Mouse (Mus musculus) liver, embryonic 16.5 days (tissue): Measurements from ENCODE around the gene Ttll5. TPM values are rescaled to one million over a fixed set of nuclear protein-coding genes. Genes with fewer than 3 reads are reported as not detected.

ENCODE experiments used
- ATAC-seq: fragments of 200-750 bp; cut with Nextera tagmentation; 2 replicates; pipeline ENCODE4 v1.8.0; 2017; ENCODE audit warnings: low read depth, mild to moderate bottlenecking, moderate number of reproducible peaks, moderate library complexity
- H3K27ac ChIP-seq: fragments of 300-500 bp; sonication (generic); 2 replicates; pipeline ENCODE4 v1.5.1; 2014; ENCODE audit warnings: mild to moderate bottlenecking, low read length
- H3K27me3 ChIP-seq: fragments of 300-500 bp; sonication (generic); 2 replicates; pipeline ENCODE4 v1.6.1; 2014; ENCODE audit warnings: low read depth, low read length, mixed read lengths; ENCODE audit not compliant: control insufficient read depth, insufficient read depth
- H3K36me3 ChIP-seq: fragments of 300-500 bp; sonication (generic); 2 replicates; pipeline ENCODE4 v1.6.1; 2014; ENCODE audit warnings: mild to moderate bottlenecking; ENCODE audit not compliant: control insufficient read depth, insufficient read depth
- H3K4me1 ChIP-seq: fragments of 300-500 bp; sonication (generic); 2 replicates; pipeline ENCODE4 v1.6.1; 2014; ENCODE audit warnings: low read depth, low read length, mixed read lengths; ENCODE audit not compliant: control insufficient read depth
- H3K4me2 ChIP-seq: fragments of 300-500 bp; sonication (generic); 2 replicates; pipeline ENCODE4 v1.6.1; 2014; ENCODE audit warnings: low read depth, low read length, mixed read lengths
- H3K4me3 ChIP-seq: fragments of 300-500 bp; sonication (generic); 2 replicates; pipeline ENCODE4 v1.5.1; 2014; ENCODE audit warnings: low read depth, mild to moderate bottlenecking, low read length
- H3K9ac ChIP-seq: fragments of 300-500 bp; sonication (generic); 2 replicates; pipeline ENCODE4 v1.6.1; 2014; ENCODE audit warnings: low read depth, low read length
- H3K9me3 ChIP-seq: fragments of 300-500 bp; sonication (generic); replicated peaks from 2 replicates; pipeline ENCODE4 v1.6.1; 2016; ENCODE audit warnings: low read length; ENCODE audit not compliant: control insufficient read depth
- WGBS: fragments of 180-500 bp; shearing (Covaris S2); extraction: QIAGEN DNeasy Blood & Tissue Kit; methylation state at CpG from one replicate; pipeline ENCODE4 v1.1.7; 2014; ENCODE audit not compliant: insufficient replicate concordance; 5-methylcytosine and 5-hydroxymethylcytosine counted together
- polyA plus RNA-seq: library from polyadenylated mRNA; unstranded; fragments of >200 nt; fragmentation: Nextera tagmentation; extraction: Ambion mirVana; gene quantifications from 2 replicates; pipeline ENCODE4 v1.2.1, GENCODE M21; 2015

The Ttll5 gene
- polyA plus RNA-seq, 1 experiment from 2014 or later = 6.0 TPM

GRCm38 (mm10) chr12:86095806-86096205 is 271.3 kb downstream of the Ttll5 start:
- Histone ChIP-seq H3K9me3 (no peaks in the 10 kb centered on the region), H3K4me1 (no peaks in the 10 kb centered on the region), H3K4me3 (no peak overlapping the region), H3K36me3 (no peaks in the 10 kb centered on the region), H3K4me2 (no peak overlapping the region), H3K27ac (no peak overlapping the region), H3K9ac (no peak overlapping the region), H3K27me3 (no peaks in the 10 kb centered on the region)
- 50% methylated on average over 4 of the region's 4 CpGs for WGBS
- ATAC-seq = no peak

- H3K4me1 ChIP-seq = no peaks in the 10 kb centered on the region
- 73% methylated on average over 11 of the region's 11 CpGs for WGBS
- H3K9me3 ChIP-seq = no peaks in the 10 kb centered on the region
- H3K4me3 ChIP-seq = no peak overlapping the region
- H3K36me3 ChIP-seq = no peaks in the 10 kb centered on the region
- no peak overlapping the region for H3K27ac ChIP-seq
- no peak for ATAC-seq
- no peak overlapping the region for H3K4me2 ChIP-seq
- H3K27me3 ChIP-seq = no peaks in the 10 kb centered on the region
- no peak overlapping the region for H3K9ac ChIP-seq
Measured at GRCm38 (mm10) chr12:86097781-86098180, 273.3 kb downstream of the Ttll5 start.

DNA sequence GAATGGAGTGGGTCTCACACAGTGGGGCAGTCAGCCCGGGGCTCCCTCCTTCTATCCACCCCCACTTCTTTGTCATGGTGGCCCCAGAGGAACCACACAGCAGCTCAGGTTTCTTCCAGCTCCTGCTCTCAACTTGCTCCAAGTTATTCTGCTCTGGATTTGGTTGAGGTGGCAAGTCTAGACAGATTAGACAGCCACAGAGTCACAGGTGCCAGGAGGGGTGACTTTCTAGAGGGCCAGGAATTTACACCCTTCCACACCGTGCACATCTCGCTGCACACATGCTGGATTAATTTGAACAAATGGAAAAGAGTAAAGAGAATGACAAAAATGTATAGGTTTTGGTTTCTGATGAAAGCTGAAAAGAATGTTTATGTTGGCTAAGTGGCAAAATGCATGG is 276.3 kb downstream of the Ttll5 start:
- 66% methylated on average over 3 of the region's 3 CpGs for WGBS
- H3K4me3 ChIP-seq = no peak overlapping the region
- H3K4me1 ChIP-seq = no peaks in the 10 kb centered on the region
- H3K36me3 ChIP-seq = no peaks in the 10 kb centered on the region
- no peak overlapping the region for H3K4me2 ChIP-seq
- no peak overlapping the region for H3K9ac ChIP-seq
- no peak for ATAC-seq
- H3K27me3 ChIP-seq = no peaks in the 10 kb centered on the region
- no peak overlapping the region for H3K27ac ChIP-seq
- H3K9me3 ChIP-seq = no peaks in the 10 kb centered on the region

- no peak overlapping the region for H3K4me2 ChIP-seq
- no peak for ATAC-seq
- H3K4me1 ChIP-seq = no peaks in the 10 kb centered on the region
- H3K27me3 ChIP-seq = no peaks in the 10 kb centered on the region
- WGBS = 76% methylated on average over 8 of the region's 8 CpGs
- no peaks in the 10 kb centered on the region for H3K9me3 ChIP-seq
- no peaks in the 10 kb centered on the region for H3K36me3 ChIP-seq
- H3K27ac ChIP-seq = no peak overlapping the region
- no peak overlapping the region for H3K4me3 ChIP-seq
- H3K9ac ChIP-seq = no peak overlapping the region
Measured at GRCm38 (mm10) chr12:86102686-86103085, 278.2 kb downstream of the Ttll5 start.

GRCm38 (mm10) chr12:86103391-86103790 is 278.9 kb downstream of the Ttll5 start:
- Histone ChIP-seq H3K9me3 (no peaks in the 10 kb centered on the region), H3K9ac (no peak overlapping the region), H3K4me3 (no peak overlapping the region), H3K36me3 (no peaks in the 10 kb centered on the region), H3K4me1 (no peaks in the 10 kb centered on the region), H3K27ac (no peak overlapping the region), H3K4me2 (no peak overlapping the region), H3K27me3 (no peaks in the 10 kb centered on the region)
- no peak for ATAC-seq
- WGBS = 67% methylated on average over 11 of the region's 11 CpGs

GRCm38 (mm10) chr12:86103852-86104251 is 279.4 kb downstream of the Ttll5 start:
- H3K27ac ChIP-seq = no peak overlapping the region
- ATAC-seq = no peak

DNA sequence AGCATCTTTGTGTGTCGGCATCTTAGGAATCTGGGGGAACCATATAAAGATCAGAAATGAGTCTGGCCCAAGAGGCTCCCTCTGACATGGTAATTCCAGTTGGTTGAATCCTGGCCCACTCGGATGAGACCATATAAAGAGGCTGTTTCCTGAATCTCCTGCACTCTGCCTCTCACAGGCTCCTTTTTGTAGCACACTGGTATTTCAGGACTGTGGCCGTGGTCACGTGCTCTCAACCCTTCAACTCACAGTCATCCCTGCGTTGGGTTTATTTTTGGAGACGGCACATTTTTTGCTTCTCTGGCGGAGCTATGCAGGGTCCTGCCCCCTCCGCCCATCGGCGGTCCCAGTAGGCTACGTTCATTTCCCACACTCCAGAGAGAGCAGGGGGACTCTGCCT is 279.8 kb downstream of the Ttll5 start:
- no peak for ATAC-seq
- Histone ChIP-seq H3K36me3 (no peaks in the 10 kb centered on the region), H3K4me3 (no peak overlapping the region), H3K4me2 (no peak overlapping the region), H3K27ac (no peak overlapping the region), H3K9me3 (no peaks in the 10 kb centered on the region), H3K27me3 (no peaks in the 10 kb centered on the region), H3K9ac (no peak overlapping the region), H3K4me1 (no peaks in the 10 kb centered on the region)
- WGBS = 64% methylated on average over 11 of the region's 11 CpGs

More at GRCm38 (mm10) chr12:86103852-86104251, 279.4 kb downstream of the Ttll5 start:
- H3K9me3 ChIP-seq = no peaks in the 10 kb centered on the region
- no peak overlapping the region for H3K4me2 ChIP-seq
- H3K9ac ChIP-seq = no peak overlapping the region
- no peaks in the 10 kb centered on the region for H3K36me3 ChIP-seq
- 41% methylated on average over 8 of the region's 8 CpGs for WGBS
- no peaks in the 10 kb centered on the region for H3K27me3 ChIP-seq
- H3K4me1 ChIP-seq = no peaks in the 10 kb centered on the region
- no peak overlapping the region for H3K4me3 ChIP-seq

DNA sequence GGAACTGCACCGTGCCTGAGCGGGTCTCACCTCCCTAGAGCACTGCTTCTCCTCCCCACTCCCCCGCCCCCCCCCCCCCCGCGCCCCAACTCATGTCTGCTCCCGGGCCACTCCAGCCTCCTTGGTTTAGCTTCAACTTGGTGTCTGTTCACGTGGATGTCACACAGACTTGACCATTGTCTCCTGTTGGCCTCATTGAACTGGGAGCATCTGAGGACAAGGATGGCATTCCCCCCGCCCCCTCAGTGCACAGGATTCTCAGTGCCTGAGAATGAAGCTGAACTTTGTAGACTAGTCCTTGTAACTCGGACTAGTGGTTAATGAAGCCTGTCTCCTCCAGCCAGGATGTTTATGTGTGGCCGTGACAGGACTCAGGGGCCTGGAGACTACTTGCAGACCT is 281.1 kb downstream of the Ttll5 start:
- H3K27ac ChIP-seq = no peak overlapping the region
- no peaks in the 10 kb centered on the region for H3K36me3 ChIP-seq
- H3K9ac ChIP-seq = no peak overlapping the region
- WGBS = 62% methylated on average over 9 of the region's 10 CpGs
- no peaks in the 10 kb centered on the region for H3K9me3 ChIP-seq
- H3K4me2 ChIP-seq = no peak overlapping the region
- H3K4me3 ChIP-seq = no peak overlapping the region
- no peak for ATAC-seq
- H3K27me3 ChIP-seq = no peaks in the 10 kb centered on the region
- H3K4me1 ChIP-seq = no peaks in the 10 kb centered on the region

- 73% methylated on average over 9 of the region's 9 CpGs for WGBS
- no peak overlapping the region for H3K4me2 ChIP-seq
- H3K4me1 ChIP-seq = no peaks in the 10 kb centered on the region
- no peak for ATAC-seq
- H3K4me3 ChIP-seq = no peak overlapping the region
- H3K27ac ChIP-seq = no peak overlapping the region
- no peaks in the 10 kb centered on the region for H3K36me3 ChIP-seq
- no peak overlapping the region for H3K9ac ChIP-seq
- no peaks in the 10 kb centered on the region for H3K9me3 ChIP-seq
- no peaks in the 10 kb centered on the region for H3K27me3 ChIP-seq
Measured at GRCm38 (mm10) chr12:86106086-86106485, 281.6 kb downstream of the Ttll5 start.

DNA sequence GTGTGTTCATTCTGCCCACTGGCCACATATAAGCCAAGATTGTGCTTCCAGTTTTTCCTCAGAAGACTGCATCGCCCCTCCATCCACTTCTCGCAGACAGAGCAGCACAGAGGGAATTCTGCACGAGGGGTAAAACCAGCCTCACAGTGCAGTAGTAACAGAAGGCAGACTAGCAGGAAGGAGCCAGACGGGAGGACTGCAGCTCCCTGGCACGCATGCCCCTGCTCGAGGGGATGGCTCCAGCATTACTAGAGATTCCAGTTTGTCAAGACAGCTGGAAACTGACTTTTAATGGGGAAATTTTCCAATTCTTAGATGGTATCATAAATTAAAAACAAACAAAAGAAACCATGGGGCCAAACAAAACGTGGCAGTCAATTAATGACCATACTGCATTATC is 283.2 kb downstream of the Ttll5 start:
- Histone ChIP-seq H3K9me3 (no peaks in the 10 kb centered on the region), H3K27me3 (no peaks in the 10 kb centered on the region), H3K4me2 (no peak overlapping the region), H3K36me3 (no peaks in the 10 kb centered on the region), H3K9ac (no peak overlapping the region), H3K27ac (no peak overlapping the region), H3K4me1 (no peaks in the 10 kb centered on the region), H3K4me3 (no peak overlapping the region)
- WGBS = 61% methylated on average over 7 of the region's 7 CpGs
- no peak for ATAC-seq
